Mouse (Mus musculus) heart, postnatal 0 days (tissue): ENCODE measurements at regions not wholly inside any gene's neighbourhood (a gene's known extent, or its start where the extent isn't known, plus 50 kb on each side); places are given as distances from the start of the nearest gene placed in this dataset.

ENCODE experiments used
- CTCF ChIP-seq: IDR thresholded peaks from 2 replicates; pipeline ENCODE4 v1.5.1; 2016; ENCODE audit warnings: antibody characterized with exemption, control low read depth, low read depth
- EP300 ChIP-seq: IDR thresholded peaks from 2 replicates; pipeline ENCODE4 v1.6.1; 2016; ENCODE audit warnings: antibody characterized with exemption, low read depth

DNA sequence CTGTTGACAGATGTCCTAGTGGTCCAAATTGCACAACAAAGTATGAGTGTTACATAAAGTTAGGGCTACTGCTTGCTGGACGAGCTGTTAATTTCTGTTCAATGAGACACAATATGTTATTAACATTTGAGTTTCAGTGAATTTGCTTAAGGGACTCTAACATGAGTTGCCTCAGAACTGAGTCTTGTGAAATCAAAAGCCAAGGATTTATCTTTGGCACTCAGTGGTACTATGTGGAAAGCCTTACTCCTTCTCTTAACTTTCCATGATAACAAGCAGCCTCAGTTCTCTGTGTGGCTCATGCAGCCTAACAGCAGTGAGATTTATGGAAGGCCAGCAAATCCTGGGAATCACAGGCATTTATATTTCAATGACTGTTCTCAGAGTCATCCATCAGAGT is 510.0 kb downstream of the Slco6d1 start:
- TF ChIP-seq CTCF (no peak), EP300 (no peak)
